Mouse (Mus musculus) MEL (cell line): ENCODE results near the gene Arfgap2. TPM values are rescaled to one million over a fixed set of nuclear protein-coding genes. Genes with fewer than 3 reads are reported as not detected.

Source experiments
- DNase-seq: peaks from one replicate; pipeline ENCODE4 v3.0.0; 2011; ENCODE audit warnings: low read depth, low spot score
- H3K27ac ChIP-seq: 2 replicates; pipeline ENCODE4 v1.5.1; 2012; ENCODE audit warnings: low read depth, mild to moderate bottlenecking, control low read depth, low read length, moderate library complexity; ENCODE audit not compliant: control insufficient read depth
- H3K27me3 ChIP-seq, 2 experiments: fragments of 150-350 bp in 1 of 2; sonication (generic) in 1 of 2; 2 replicates each; pipeline ENCODE4 v1.6.1; 2012; ENCODE audit warnings: low read length in 2 of 2, mild to moderate bottlenecking in 2 of 2, improper control_type of control experiment in 1 of 2, moderate library complexity in 1 of 2; ENCODE audit not compliant: insufficient read depth in 2 of 2, control insufficient read depth in 1 of 2
- H3K36me3 ChIP-seq, 2 experiments: 2 replicates each; pipeline ENCODE4 v1.6.1; 2012 to 2014; ENCODE audit warnings: low read length in 2 of 2, improper control_type of control experiment in 1 of 2, inconsistent platforms in 1 of 2, mild to moderate bottlenecking in 1 of 2; ENCODE audit not compliant: insufficient read depth in 2 of 2, control insufficient read depth in 1 of 2
- H3K4me1 ChIP-seq, 2 experiments: fragments of 150-350 bp in 1 of 2; sonication (generic) in 1 of 2; 2 replicates each; pipeline ENCODE4 v1.6.1; 2012; ENCODE audit warnings: low read length in 2 of 2, improper control_type of control experiment in 1 of 2, mild to moderate bottlenecking in 1 of 2; ENCODE audit not compliant: insufficient read depth in 2 of 2, control insufficient read depth in 1 of 2
- H3K4me3 ChIP-seq, 2 experiments: fragments of 150-350 bp in 1 of 2; sonication (generic) in 1 of 2; 2 replicates each; pipeline ENCODE4 v1.5.1; 2012; ENCODE audit warnings: low read depth in 2 of 2, low read length in 2 of 2, mild to moderate bottlenecking in 2 of 2, moderate library complexity in 2 of 2, control low read depth in 1 of 2, improper control_type of control experiment in 1 of 2; ENCODE audit not compliant: control insufficient read depth in 1 of 2, insufficient read depth in 1 of 2
- H3K79me2 ChIP-seq: 2 replicates; pipeline ENCODE4 v1.6.1; 2012; ENCODE audit warnings: mild to moderate bottlenecking, low read length, moderate library complexity; ENCODE audit not compliant: control insufficient read depth, poor library complexity, insufficient read depth
- H3K9ac ChIP-seq: 2 replicates; pipeline ENCODE4 v1.6.1; 2012; ENCODE audit warnings: low read depth, mild to moderate bottlenecking, control low read depth, low read length, moderate library complexity; ENCODE audit not compliant: control insufficient read depth, poor library complexity, severe bottlenecking
- H3K9me3 ChIP-seq: fragments of 150-350 bp; sonication (generic); replicated peaks from 2 replicates; pipeline ENCODE4 v1.6.1; 2012; ENCODE audit warnings: mild to moderate bottlenecking, low read length, improper control_type of control experiment, moderate library complexity; ENCODE audit not compliant: insufficient read depth
- CHD1 ChIP-seq: IDR thresholded peaks from 2 replicates; pipeline ENCODE4 v1.6.1; 2012; ENCODE audit warnings: low read depth, mild to moderate bottlenecking, inconsistent platforms, low read length, improper control_type of control experiment
- CHD2 ChIP-seq: IDR thresholded peaks from 2 replicates; pipeline ENCODE4 v1.6.1; 2011; ENCODE audit warnings: low read length, improper control_type of control experiment
- CTCF ChIP-seq, 3 experiments: IDR thresholded peaks in 2 of 3; conservative IDR thresholded peaks in 1 of 3; 2 replicates each; pipeline ENCODE4 v1.5.1; 2011 to 2012; ENCODE audit warnings: low read length in 3 of 3, low read depth in 2 of 3, mild to moderate bottlenecking in 2 of 3, improper control_type of control experiment in 1 of 3, inconsistent platforms in 1 of 3, mixed read lengths in 1 of 3, moderate library complexity in 1 of 3; ENCODE audit not compliant: control insufficient read depth in 1 of 3, insufficient read depth in 1 of 3, poor library complexity in 1 of 3, severe bottlenecking in 1 of 3
- E2F4 ChIP-seq: IDR thresholded peaks from 2 replicates; pipeline ENCODE4 v1.6.1; 2011; ENCODE audit warnings: low read depth, low read length, improper control_type of control experiment, borderline replicate concordance
- ELF1 ChIP-seq: IDR thresholded peaks from 2 replicates; pipeline ENCODE4 v1.6.1; 2014; ENCODE audit warnings: low read depth, mild to moderate bottlenecking, inconsistent platforms, low read length, improper control_type of control experiment, moderate library complexity
- EP300 ChIP-seq, 2 experiments: IDR thresholded peaks; 2 replicates each; pipeline ENCODE4 v1.6.1; 2011; ENCODE audit warnings: improper control_type of control experiment in 2 of 2, low read length in 2 of 2, low read depth in 1 of 2, mild to moderate bottlenecking in 1 of 2
- GABPA ChIP-seq: IDR thresholded peaks from 2 replicates; pipeline ENCODE4 v1.6.1; 2012; ENCODE audit warnings: low read depth, mild to moderate bottlenecking, inconsistent platforms, low read length, improper control_type of control experiment, moderate library complexity
- GATA1 ChIP-seq: IDR thresholded peaks from 2 replicates; pipeline ENCODE4 v1.6.1; 2011; ENCODE audit warnings: low read depth, low read length, improper control_type of control experiment
- HCFC1 ChIP-seq: IDR thresholded peaks from 2 replicates; pipeline ENCODE4 v1.6.1; 2012; ENCODE audit warnings: low read depth, mild to moderate bottlenecking, inconsistent platforms, low read length, improper control_type of control experiment, moderate library complexity
- JUND ChIP-seq: IDR thresholded peaks from 2 replicates; pipeline ENCODE4 v1.6.1; 2011; ENCODE audit warnings: low read depth, mild to moderate bottlenecking, improper control_type of control experiment, low read length
- KAT2A ChIP-seq: conservative IDR thresholded peaks from 2 replicates; pipeline ENCODE4 v1.6.1; 2012; ENCODE audit warnings: low read depth, low read length, improper control_type of control experiment, inconsistent platforms
- MAX ChIP-seq: IDR thresholded peaks from 2 replicates; pipeline ENCODE4 v1.6.1; 2011; ENCODE audit warnings: low read length, improper control_type of control experiment
- MAZ ChIP-seq: IDR thresholded peaks from 2 replicates; pipeline ENCODE4 v1.6.1; 2012; ENCODE audit warnings: low read depth, mild to moderate bottlenecking, inconsistent platforms, low read length, improper control_type of control experiment
- MEF2A ChIP-seq: IDR thresholded peaks from 2 replicates; pipeline ENCODE4 v1.6.1; 2014; ENCODE audit warnings: low read depth, mild to moderate bottlenecking, inconsistent platforms, low read length, improper control_type of control experiment; ENCODE audit not compliant: poor library complexity, insufficient replicate concordance, severe bottlenecking; ENCODE audit errors: extremely low read depth
- MXI1 ChIP-seq: IDR thresholded peaks from 2 replicates; pipeline ENCODE4 v1.6.1; 2011; ENCODE audit warnings: mild to moderate bottlenecking, low read depth, low read length, improper control_type of control experiment
- MYC ChIP-seq: IDR thresholded peaks from 2 replicates; pipeline ENCODE4 v1.6.1; 2011; ENCODE audit warnings: low read depth, mild to moderate bottlenecking, low read length, improper control_type of control experiment, moderate library complexity
- NELFE ChIP-seq: IDR thresholded peaks from 2 replicates; pipeline ENCODE4 v1.6.1; 2011; ENCODE audit warnings: low read depth, low read length, improper control_type of control experiment
- POLR2A ChIP-seq, 2 experiments: IDR thresholded peaks; 2 replicates each; pipeline ENCODE4 v1.6.1; 2011 to 2012; ENCODE audit warnings: low read length in 2 of 2, mild to moderate bottlenecking in 2 of 2, control low read depth in 1 of 2, improper control_type of control experiment in 1 of 2, low read depth in 1 of 2, moderate library complexity in 1 of 2; ENCODE audit not compliant: control insufficient read depth in 1 of 2, insufficient read depth in 1 of 2, poor library complexity in 1 of 2
- POLR2AphosphoS5 ChIP-seq: IDR thresholded peaks from 2 replicates; pipeline ENCODE4 v1.6.1; 2012; ENCODE audit warnings: low read depth, borderline replicate concordance, mild to moderate bottlenecking, inconsistent platforms, low read length, moderate library complexity, mixed read lengths
- SIN3A ChIP-seq: IDR thresholded peaks from 2 replicates; pipeline ENCODE4 v1.6.1; 2012; ENCODE audit warnings: low read length, improper control_type of control experiment, inconsistent platforms
- SMC3 ChIP-seq: IDR thresholded peaks from 2 replicates; pipeline ENCODE4 v1.6.1; 2011; ENCODE audit warnings: low read depth, low read length, improper control_type of control experiment
- TBP ChIP-seq: IDR thresholded peaks from 2 replicates; pipeline ENCODE4 v1.8.0; 2011; ENCODE audit warnings: low read depth, low read length, improper control_type of control experiment
- TCF12 ChIP-seq: IDR thresholded peaks from 2 replicates; pipeline ENCODE4 v1.6.1; 2014; ENCODE audit warnings: low read depth, mild to moderate bottlenecking, inconsistent platforms, low read length, improper control_type of control experiment, moderate library complexity
- UBTF ChIP-seq: IDR thresholded peaks from 2 replicates; pipeline ENCODE4 v1.6.1; 2012; ENCODE audit warnings: low read depth, mild to moderate bottlenecking, inconsistent platforms, low read length, improper control_type of control experiment, moderate library complexity, borderline replicate concordance; ENCODE audit not compliant: insufficient read depth
- USF1 ChIP-seq: IDR thresholded peaks from 2 replicates; pipeline ENCODE4 v1.6.1; 2014; ENCODE audit warnings: low read depth, mild to moderate bottlenecking, inconsistent platforms, low read length, improper control_type of control experiment, moderate library complexity
- ZC3H11A ChIP-seq: IDR thresholded peaks from 2 replicates; pipeline ENCODE4 v1.6.1; 2012; ENCODE audit warnings: low read depth, mild to moderate bottlenecking, inconsistent platforms, low read length, improper control_type of control experiment
- ZKSCAN1 ChIP-seq: IDR thresholded peaks from 2 replicates; pipeline ENCODE4 v1.6.1; 2012; ENCODE audit warnings: low read depth, mild to moderate bottlenecking, inconsistent platforms, low read length, improper control_type of control experiment, moderate library complexity
- ZMIZ1 ChIP-seq: IDR thresholded peaks from 2 replicates; pipeline ENCODE4 v1.6.1; 2012; ENCODE audit warnings: low read depth, mild to moderate bottlenecking, inconsistent platforms, low read length, improper control_type of control experiment, moderate library complexity
- ZNF384 ChIP-seq: IDR thresholded peaks from 2 replicates; pipeline ENCODE4 v1.6.1; 2012; ENCODE audit warnings: low read depth, mild to moderate bottlenecking, inconsistent platforms, low read length, improper control_type of control experiment
- polyA plus RNA-seq, 2 experiments: library from polyadenylated mRNA; stranded (reverse) in 1 of 2; unstranded in 1 of 2; fragments of >175 nt in 1 of 2; fragments of >200 nt in 1 of 2; gene quantifications; 2 replicates each; pipeline versions ENCODE4 v1.2.1 to v1.2.4; 2012; ENCODE audit warnings: low replicate concordance in 2 of 2, low read depth in 1 of 2; ENCODE audit not compliant: insufficient read length in 2 of 2, insufficient read depth in 1 of 2, missing spikeins in 1 of 2
- total RNA-seq: library from RNA; depleted of rRNA; stranded (reverse); fragments of 300-350 nt; gene quantifications from 2 replicates; pipeline ENCODE4 v1.2.3, GENCODE M21; 2012

Gene Arfgap2
- total and polyA plus RNA-seq, 3 experiments, result 73.1 to 80.2 TPM; not detected in 1

DNA sequence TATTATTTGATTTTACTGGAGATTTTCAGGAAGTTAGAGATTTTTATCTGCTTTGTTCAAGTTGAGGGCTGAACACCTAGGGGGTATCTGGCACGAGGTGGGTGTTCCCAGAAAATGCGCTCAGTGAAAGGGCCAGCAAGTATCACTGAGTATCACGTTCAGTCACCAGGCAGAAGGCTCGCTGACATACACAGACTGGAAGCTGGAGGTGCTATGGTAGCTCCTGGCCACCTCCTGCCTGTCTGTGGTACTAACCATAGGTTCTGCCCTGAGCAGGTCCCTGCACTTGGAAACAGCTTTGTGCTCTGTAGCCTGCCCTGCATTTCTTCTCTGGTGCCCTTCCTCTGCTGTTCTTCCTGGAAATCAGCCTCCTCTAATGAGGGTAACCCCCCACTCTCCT, 12.3 kb upstream of the Arfgap2 start:
- Histone ChIP-seq H3K79me2 (no peaks in the 10 kb centered on the region), H3K27ac (no peak overlapping the region), H3K9ac (no peak overlapping the region), H3K27me3 (peaks cover 0 to 3% of the 10 kb centered on the region in 2 experiments; a peak in 1 of 4 replicates), H3K4me3 (no peak overlapping the region), H3K36me3 (0 out of 4 replicates have a peak, but pooled peaks cover 0 to 2% of the 10 kb centered on the region in 2 experiments), H3K9me3 (no peaks in the 10 kb centered on the region), H3K4me1 (peaks cover 0 to 5% of the 10 kb centered on the region in 2 experiments)
- TF ChIP-seq POLR2A (IDR thresholded peaks at IDR 0.05; ENCODE audit: control insufficient read depth in 1 of 2, insufficient read depth in 1 of 2, low read depth in 1 of 2, low read length in 2 of 2, poor library complexity in 1 of 2) (no peak), CTCF (IDR thresholded peaks at IDR 0.05 in 2 of 3, conservative IDR thresholded peaks at IDR 0.05 in 1 of 3; ENCODE audit: control insufficient read depth in 1 of 3, insufficient read depth in 1 of 3, low read depth in 2 of 3, low read length in 3 of 3, poor library complexity in 1 of 3, severe bottlenecking in 1 of 3) (no peak), MEF2A (no peak), CHD1 (no peak)
- no peak for DNase-seq

DNA sequence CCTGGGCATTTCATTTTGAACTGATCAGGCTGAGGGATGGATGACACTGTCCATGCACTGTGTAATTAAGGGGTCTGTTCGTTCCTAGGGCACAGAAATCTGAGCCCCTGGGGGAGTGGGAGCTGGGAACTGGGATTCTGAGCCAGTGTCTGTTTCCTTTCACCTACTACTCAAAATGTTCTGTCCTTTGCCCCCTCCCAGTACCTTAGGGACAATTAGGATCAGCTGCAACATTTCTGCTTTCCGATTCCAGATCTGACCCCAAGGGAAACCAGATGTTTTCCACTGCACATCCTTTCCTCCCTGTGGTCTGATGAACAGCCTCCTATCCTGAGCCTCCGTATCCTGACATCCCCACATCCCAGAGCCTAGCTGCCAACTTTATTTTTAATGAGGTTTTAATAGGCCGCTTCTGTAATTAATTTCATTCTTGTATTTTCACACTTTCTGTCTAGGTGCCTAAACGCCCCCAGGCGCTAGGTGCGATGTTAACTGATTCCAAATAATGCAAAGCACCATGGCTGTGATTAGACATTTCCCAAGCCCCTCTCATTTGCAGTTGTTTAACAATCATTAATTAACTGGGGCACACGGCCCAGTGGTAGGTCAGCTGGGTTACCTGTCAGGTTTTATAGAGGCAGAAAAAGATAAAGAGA, 9.9 kb upstream of the Arfgap2 start:
- Histone ChIP-seq H3K27ac (no peak overlapping the region), H3K79me2 (no peaks in the 10 kb centered on the region), H3K9ac (no peak overlapping the region)

DNA sequence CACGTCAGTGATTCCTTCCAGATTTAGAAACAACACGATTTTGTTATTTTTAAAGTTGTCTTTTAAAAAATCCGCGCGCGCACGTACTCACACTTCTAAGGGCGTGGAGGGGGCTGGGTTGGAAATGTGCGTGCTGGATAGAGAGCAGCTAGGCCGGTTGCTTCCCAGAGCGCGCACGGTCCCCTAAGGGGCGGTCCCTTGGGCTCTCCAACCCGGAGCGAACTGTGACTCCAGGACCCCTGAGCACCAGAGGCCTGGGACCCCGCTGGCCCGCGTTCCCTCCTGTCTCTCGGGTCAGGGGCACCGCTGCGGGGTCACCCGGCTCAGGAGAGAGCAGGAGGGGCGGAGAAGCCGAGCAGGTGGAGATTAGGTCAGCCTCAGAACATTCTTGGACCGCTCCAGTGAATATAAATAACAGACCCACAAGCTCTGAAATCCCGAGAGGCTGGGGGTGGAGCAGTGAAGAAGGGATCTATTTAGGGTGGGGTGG, 9.1 kb upstream of the Arfgap2 start, which contains the start of gene Pacsin3:
Gene Pacsin3, plus strand, starts transcription at position 294 of the 490 bp plus-strand sequence.
- no peaks in the 10 kb centered on the region for H3K9me3 ChIP-seq
- no peaks in the 10 kb centered on the region for H3K4me1 ChIP-seq
- H3K4me3 ChIP-seq, result peak within 1 kb of the TSS; percentile 48 to 96
- H3K27ac ChIP-seq, result no peak within 1 kb of the TSS
- peak within 1 kb of the TSS; percentile 62 for H3K9ac ChIP-seq
- no peak for DNase-seq
- H3K79me2 ChIP-seq, result no peaks in the 10 kb centered on the region
- no peaks in the 10 kb centered on the region for H3K36me3 ChIP-seq
- peaks cover 0 to 3% of the 10 kb centered on the region in 2 experiments; a peak in 1 of 4 replicates for H3K27me3 ChIP-seq
- TF ChIP-seq KAT2A, result no peak
- no peak for TF ChIP-seq UBTF
- no peak for TF ChIP-seq ZC3H11A
- TF ChIP-seq ZMIZ1, result no peak
- no peak for TF ChIP-seq MYC
- TF ChIP-seq SIN3A, result no peak
- TF ChIP-seq CTCF (IDR thresholded peaks at IDR 0.05 in 2 of 3, conservative IDR thresholded peaks at IDR 0.05 in 1 of 3; ENCODE audit: control insufficient read depth in 1 of 3, insufficient read depth in 1 of 3, low read depth in 2 of 3, low read length in 3 of 3, poor library complexity in 1 of 3, severe bottlenecking in 1 of 3), result no peak
- no peak for TF ChIP-seq GATA1
- TF ChIP-seq HCFC1, result no peak
- no peak for TF ChIP-seq USF1
- TF ChIP-seq ELF1, result no peak
- no peak for TF ChIP-seq EP300 (IDR thresholded peaks at IDR 0.05; ENCODE audit: low read depth in 1 of 2, low read length in 2 of 2)
- TF ChIP-seq MXI1, result no peak
- TF ChIP-seq TCF12, result no peak

More for the DNA sequence above, 9.9 kb upstream of the Arfgap2 start:
- peaks cover 0 to 3% of the 10 kb centered on the region in 2 experiments; a peak in 1 of 4 replicates for H3K27me3 ChIP-seq
- H3K36me3 ChIP-seq, result 0 out of 4 replicates have a peak, but pooled peaks cover 0 to 1% of the 10 kb centered on the region in 2 experiments
- no peak overlapping the region for H3K4me3 ChIP-seq
- TF ChIP-seq NELFE, result no peak
- TF ChIP-seq POLR2AphosphoS5, result no peak
- TF ChIP-seq KAT2A, result no peak
- TF ChIP-seq ZMIZ1, result no peak
- TF ChIP-seq GATA1, result no peak
- no peak for TF ChIP-seq MAX
- TF ChIP-seq MXI1, result no peak
- TF ChIP-seq ZKSCAN1, result no peak
- no peak for TF ChIP-seq TBP
- TF ChIP-seq E2F4, result no peak
- no peak for TF ChIP-seq ELF1
- TF ChIP-seq POLR2A (IDR thresholded peaks at IDR 0.05; ENCODE audit: control insufficient read depth in 1 of 2, insufficient read depth in 1 of 2, low read depth in 1 of 2, low read length in 2 of 2, poor library complexity in 1 of 2), result no peak
- TF ChIP-seq SIN3A, result no peak
- TF ChIP-seq JUND, result no peak
- no peak for TF ChIP-seq ZNF384
- no peak for TF ChIP-seq GABPA
- TF ChIP-seq ZC3H11A, result no peak
- no peak for TF ChIP-seq CHD2
- no peak for TF ChIP-seq MAZ
- TF ChIP-seq SMC3, result no peak
- TF ChIP-seq, all 39 proteins: peak for 0
- Histone ChIP-seq H3K9me3 (no peaks in the 10 kb centered on the region), H3K4me1 (peaks cover 0 to 3% of the 10 kb centered on the region in 2 experiments; a peak in 3 of 4 replicates)
- no peak for DNase-seq
